Mouse (Mus musculus): ENCODE measurements at regions not wholly inside any gene's neighbourhood (a gene's known extent, or its start where the extent isn't known, plus 50 kb on each side); places are given as distances from the start of the nearest gene placed in this dataset.

DNA sequence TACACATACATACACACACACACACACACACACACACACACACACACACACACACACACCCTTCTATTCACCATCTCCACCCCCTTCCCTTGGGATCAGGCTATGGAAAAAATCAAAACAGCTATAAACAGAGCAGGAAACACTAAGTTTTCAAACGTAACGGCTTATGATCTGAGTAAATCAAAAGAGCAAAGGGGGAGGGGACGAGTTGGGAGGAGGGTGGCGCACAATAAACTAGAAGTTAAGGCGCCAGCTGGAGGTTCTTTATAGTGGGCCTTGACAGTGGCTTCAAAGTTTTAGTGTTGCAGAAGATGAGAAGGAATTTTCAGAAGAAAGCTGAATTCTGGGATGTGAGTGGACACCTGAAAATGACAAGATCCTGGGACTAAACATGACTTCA is 116.4 kb upstream of the Sash1 start:
- TF ChIP-seq CTCF (IDR thresholded peaks at IDR 0.05; ENCODE audit: low read depth, low read length) (no peak), POLR2A (IDR thresholded peaks at IDR 0.05; ENCODE audit: borderline replicate concordance, low read depth, low read length) (no peak)
